Mouse (Mus musculus) ES-CJ7 (cell line): ENCODE measurements around the gene Rps5.
"Not testable (repeated sequence)": the region's sequence is repeated elsewhere in the genome, so short reads cannot be mapped to it uniquely, and the experiment has no call there.

Source experiments
- DNase-seq: peaks from one replicate; pipeline ENCODE4 v3.0.0; 2011; ENCODE audit warnings: low read depth, low spot score

The Rps5 gene

GRCm38 (mm10) chr7:12921705-12922465 lies at the start of gene Rps5:
Gene Rps5, plus strand, starts transcription at chr7:12922290.
- DNase-seq, result peak; percentile 100

- peak; percentile 44 for DNase-seq
Measured at GRCm38 (mm10) chr7:12874301-12874700, 47.8 kb upstream of the Rps5 start.

GRCm38 (mm10) chr7:12880036-12880435 lies 42.1 kb upstream of the Rps5 start:
- no peak for DNase-seq

GRCm38 (mm10) chr7:12880497-12880896 lies 41.6 kb upstream of the Rps5 start:
- DNase-seq, result not testable (repeated sequence)

- DNase-seq, result peak; percentile 93
Measured at GRCm38 (mm10) chr7:12880911-12881660, 41.0 kb upstream of the Rps5 start, which contains the start of gene Zfp128. Gene Zfp128, plus strand, starts transcription at chr7:12881177.

- no peak for DNase-seq
Measured at GRCm38 (mm10) chr7:12886563-12887266, 35.4 kb upstream of the Rps5 start.

GRCm38 (mm10) chr7:12887585-12887984 lies 34.5 kb upstream of the Rps5 start:
- DNase-seq, result no peak

- no peak for DNase-seq
Measured at GRCm38 (mm10) chr7:12890928-12891327, 31.2 kb upstream of the Rps5 start.

- DNase-seq, result no peak
Measured at GRCm38 (mm10) chr7:12891334-12891733, 30.8 kb upstream of the Rps5 start.

- peak; percentile 97 for DNase-seq
Measured at GRCm38 (mm10) chr7:12897655-12898410, 24.3 kb upstream of the Rps5 start, which contains the start of gene Zscan22. Gene Zscan22, plus strand, starts transcription at chr7:12897815.

- DNase-seq, result no peak
Measured at GRCm38 (mm10) chr7:12901517-12901916, 20.6 kb upstream of the Rps5 start.

- DNase-seq, result peak; percentile 90
Measured at GRCm38 (mm10) chr7:12903623-12904022, 18.5 kb upstream of the Rps5 start.

- DNase-seq, result no peak
Measured at GRCm38 (mm10) chr7:12905146-12905545, 16.9 kb upstream of the Rps5 start.

GRCm38 (mm10) chr7:12909498-12909962 lies 12.6 kb upstream of the Rps5 start:
- peak; percentile 69 for DNase-seq

- peak; percentile 67 for DNase-seq
Measured at GRCm38 (mm10) chr7:12910181-12910668, 11.9 kb upstream of the Rps5 start.

GRCm38 (mm10) chr7:12913556-12913955 lies 8.5 kb upstream of the Rps5 start:
- DNase-seq, result peak; percentile 56

- DNase-seq, result not testable (repeated sequence)
Measured at GRCm38 (mm10) chr7:12920495-12920894, 1.6 kb upstream of the Rps5 start.

GRCm38 (mm10) chr7:12921318-12921704 lies 779 bp upstream of the Rps5 start:
- DNase-seq, result no peak

GRCm38 (mm10) chr7:12922729-12923128 lies 639 bp downstream of the Rps5 start:
- DNase-seq, result no peak

GRCm38 (mm10) chr7:12926316-12926715 lies 4.2 kb downstream of the Rps5 start:
- no peak for DNase-seq

- peak; percentile 71 for DNase-seq
Measured at GRCm38 (mm10) chr7:12927191-12927680, 5.1 kb downstream of the Rps5 start, which contains the start of gene Rnf225. Gene Rnf225, plus strand, starts transcription at chr7:12927416.
